Mouse (Mus musculus) hindbrain, embryonic 12.5 days (tissue): ENCODE results near the gene Ms4a7. TPM values are rescaled to one million over a fixed set of nuclear protein-coding genes. Genes with fewer than 3 reads are reported as not detected.
"Not testable (repeated sequence)": the region's sequence is repeated elsewhere in the genome, so short reads cannot be mapped to it uniquely, and the experiment has no call there.

ENCODE experiments used
- ATAC-seq: fragments of 200-750 bp; cut with Nextera tagmentation; 2 replicates; pipeline ENCODE4 v1.8.0; 2017; ENCODE audit warnings: moderate TSS enrichment; ENCODE audit not compliant: low FRiP score
- H3K27ac ChIP-seq: fragments of 300-500 bp; sonication (generic); 2 replicates; pipeline ENCODE4 v1.5.1; 2016; ENCODE audit warnings: mild to moderate bottlenecking
- H3K27me3 ChIP-seq: fragments of 300-500 bp; sonication (generic); 2 replicates; pipeline ENCODE4 v1.6.1; 2016; ENCODE audit warnings: mild to moderate bottlenecking
- H3K36me3 ChIP-seq: fragments of 300-500 bp; sonication (generic); 2 replicates; pipeline ENCODE4 v1.6.1; 2016; ENCODE audit warnings: mild to moderate bottlenecking
- H3K4me1 ChIP-seq: fragments of 300-500 bp; sonication (generic); 2 replicates; pipeline ENCODE4 v1.6.1; 2016
- H3K4me2 ChIP-seq: fragments of 300-500 bp; sonication (generic); replicated peaks from 2 replicates; pipeline ENCODE4 v1.6.1; 2016; ENCODE audit warnings: mild to moderate bottlenecking
- H3K4me3 ChIP-seq: fragments of 300-500 bp; sonication (generic); 2 replicates; pipeline ENCODE4 v1.5.1; 2016; ENCODE audit warnings: mild to moderate bottlenecking
- H3K9ac ChIP-seq: fragments of 300-500 bp; sonication (generic); 2 replicates; pipeline ENCODE4 v1.6.1; 2016; ENCODE audit warnings: mild to moderate bottlenecking, moderate library complexity
- H3K9me3 ChIP-seq: fragments of 300-500 bp; sonication (generic); replicated peaks from 2 replicates; pipeline ENCODE4 v1.6.1; 2016; ENCODE audit warnings: mild to moderate bottlenecking
- WGBS: fragments of 180-500 bp; shearing (Covaris S2); methylation state at CpG from one replicate; pipeline ENCODE4 v1.1.7; 2016; 5-methylcytosine and 5-hydroxymethylcytosine counted together
- polyA plus RNA-seq: library from polyadenylated mRNA; unstranded; fragments of >200 nt; fragmentation: Nextera tagmentation; extraction: Ambion mirVana; gene quantifications from 2 replicates; pipeline ENCODE4 v1.2.1, GENCODE M21; 2016

The Ms4a7 gene
- polyA plus RNA-seq, 1 experiment from 2014 or later: 2.6 TPM

DNA sequence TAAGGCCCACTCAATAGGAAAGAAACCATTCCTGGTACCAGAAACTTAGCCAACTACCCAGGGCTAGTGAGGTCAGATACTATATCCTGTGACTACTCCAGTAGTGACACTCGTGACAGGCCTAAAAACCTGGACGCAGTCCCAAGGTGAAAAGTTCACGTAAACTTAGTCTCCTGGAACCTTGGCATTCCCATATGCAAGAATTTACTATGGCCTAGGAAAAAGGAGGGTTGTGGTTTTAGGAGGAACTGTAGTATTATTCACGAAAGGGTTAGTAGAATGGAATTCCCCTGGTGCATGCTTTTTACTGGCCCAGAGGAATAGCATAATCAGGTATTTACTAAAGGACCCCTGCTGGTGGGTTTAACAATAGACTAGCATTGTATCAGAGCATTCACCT is 19.2 kb downstream of the Ms4a7 start:
- Histone ChIP-seq H3K27ac (no peak overlapping the region), H3K4me2 (no peak overlapping the region), H3K9ac (no peak overlapping the region), H3K4me1 (no peaks in the 10 kb centered on the region), H3K27me3 (no peaks in the 10 kb centered on the region), H3K36me3 (no peaks in the 10 kb centered on the region), H3K4me3 (no peak overlapping the region), H3K9me3 (no peaks in the 10 kb centered on the region)
- ATAC-seq: no peak
- WGBS: 85% methylated on average over 4 of the region's 4 CpGs

DNA sequence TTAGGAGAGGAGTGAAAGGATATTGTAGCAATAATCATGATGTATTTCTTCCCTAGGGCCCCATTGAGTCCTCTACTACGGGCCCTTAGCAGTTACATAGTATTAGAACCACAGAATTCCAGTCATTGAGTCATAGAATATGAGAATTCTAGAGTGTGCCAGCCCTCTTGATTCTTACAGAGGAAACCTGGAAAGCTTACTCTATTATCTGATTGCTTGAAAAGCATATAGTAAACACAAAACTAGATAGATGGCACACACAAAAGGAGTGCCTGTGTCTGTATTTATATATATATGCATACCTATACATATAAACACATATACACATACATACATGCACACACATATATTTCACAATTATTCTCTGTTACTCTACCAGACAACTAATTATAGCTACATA is 21.6 kb downstream of the Ms4a7 start, which contains the start of gene Ms4a14:
Gene Ms4a14 (minus strand): TSS at position 101 of the 400 bp plus-strand sequence.
- no peak within 1 kb of the TSS for H3K9ac ChIP-seq
- ATAC-seq: no peak
- no peaks in the 10 kb centered on the region for H3K9me3 ChIP-seq
- H3K36me3 ChIP-seq: no peaks in the 10 kb centered on the region
- H3K27me3 ChIP-seq: no peaks in the 10 kb centered on the region
- H3K27ac ChIP-seq: no peak within 1 kb of the TSS
- no peak within 1 kb of the TSS for H3K4me3 ChIP-seq
- 78% methylated on average over 1 of the region's 1 CpGs for WGBS
- no peak within 1 kb of the TSS for H3K4me2 ChIP-seq
- H3K4me1 ChIP-seq: no peaks in the 10 kb centered on the region

DNA sequence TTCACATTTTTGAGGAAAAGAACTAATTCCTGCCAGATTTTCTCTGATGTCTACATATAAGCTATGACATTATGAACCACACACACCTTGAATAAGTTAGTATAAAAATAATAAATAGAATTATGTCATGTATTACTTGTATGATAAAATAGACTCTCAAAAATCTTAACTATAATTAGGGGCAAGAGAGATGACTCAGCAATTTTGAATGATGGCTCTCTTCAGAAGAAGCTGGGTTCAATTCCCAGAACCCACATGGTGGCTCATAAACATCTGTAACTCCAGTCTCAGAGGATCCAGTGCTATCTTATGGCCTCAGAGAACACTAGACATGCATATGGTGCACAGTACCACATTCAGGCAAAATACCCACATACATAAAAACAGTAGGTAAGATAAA is 27.1 kb downstream of the Ms4a7 start:
- Histone ChIP-seq H3K27ac (no peak overlapping the region), H3K4me1 (no peaks in the 10 kb centered on the region), H3K36me3 (no peaks in the 10 kb centered on the region), H3K4me3 (no peak overlapping the region), H3K9ac (no peak overlapping the region), H3K27me3 (no peaks in the 10 kb centered on the region), H3K4me2 (no peak overlapping the region), H3K9me3 (no peaks in the 10 kb centered on the region)
- ATAC-seq: no peak

DNA sequence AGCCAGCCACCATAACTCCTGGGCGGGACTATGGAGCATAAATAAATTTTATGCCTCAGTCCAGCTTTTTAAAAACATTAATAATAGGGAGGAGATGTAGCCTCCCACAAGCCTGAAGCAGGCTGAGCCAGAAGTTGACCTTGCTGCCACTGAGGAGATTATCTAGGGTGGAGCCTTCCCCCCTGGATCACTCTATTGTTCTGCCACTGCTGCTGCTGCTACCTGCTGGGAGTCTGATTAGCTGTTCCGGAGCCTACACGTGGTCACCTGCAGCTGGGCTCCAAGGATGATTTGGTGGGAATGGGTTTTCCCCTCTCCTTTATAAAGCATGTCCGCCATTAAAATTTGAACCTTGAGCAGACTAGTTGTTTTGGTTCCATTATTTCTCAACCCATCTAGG is 36.4 kb downstream of the Ms4a7 start:
- 40% methylated on average over 4 of the region's 4 CpGs for WGBS
- not testable (repeated sequence) for H3K4me1 ChIP-seq, H3K36me3 ChIP-seq, H3K4me2 ChIP-seq, H3K9ac ChIP-seq, H3K4me3 ChIP-seq, H3K27me3 ChIP-seq, H3K9me3 ChIP-seq, ATAC-seq, H3K27ac ChIP-seq

DNA sequence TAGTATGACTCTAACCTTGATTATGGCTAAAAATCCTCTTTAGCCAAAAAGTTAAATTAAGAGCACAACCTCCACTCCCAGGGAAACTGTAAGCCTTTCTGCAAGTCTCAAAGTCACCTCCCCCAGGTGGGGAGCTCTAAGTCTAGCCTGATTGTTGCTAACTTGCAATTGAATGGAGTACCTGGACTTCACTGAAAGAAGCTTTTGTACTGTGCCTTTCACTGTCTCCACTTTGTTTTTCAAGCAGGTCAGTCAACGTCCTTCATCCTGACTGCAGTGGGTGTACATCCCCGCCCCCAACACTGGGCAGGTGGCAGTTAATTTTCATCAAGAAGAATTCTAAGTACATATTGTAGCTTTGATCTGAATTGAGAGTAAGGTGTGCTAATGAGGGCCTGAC is 37.0 kb downstream of the Ms4a7 start:
- Histone ChIP-seq H3K36me3 (no peaks in the 10 kb centered on the region), H3K9me3 (no peaks in the 10 kb centered on the region), H3K4me2 (no peak overlapping the region), H3K27me3 (no peaks in the 10 kb centered on the region), H3K27ac (no peak overlapping the region), H3K9ac (no peak overlapping the region), H3K4me3 (no peak overlapping the region), H3K4me1 (no peaks in the 10 kb centered on the region)
- 39% methylated on average over 2 of the region's 2 CpGs for WGBS
- ATAC-seq: no peak

DNA sequence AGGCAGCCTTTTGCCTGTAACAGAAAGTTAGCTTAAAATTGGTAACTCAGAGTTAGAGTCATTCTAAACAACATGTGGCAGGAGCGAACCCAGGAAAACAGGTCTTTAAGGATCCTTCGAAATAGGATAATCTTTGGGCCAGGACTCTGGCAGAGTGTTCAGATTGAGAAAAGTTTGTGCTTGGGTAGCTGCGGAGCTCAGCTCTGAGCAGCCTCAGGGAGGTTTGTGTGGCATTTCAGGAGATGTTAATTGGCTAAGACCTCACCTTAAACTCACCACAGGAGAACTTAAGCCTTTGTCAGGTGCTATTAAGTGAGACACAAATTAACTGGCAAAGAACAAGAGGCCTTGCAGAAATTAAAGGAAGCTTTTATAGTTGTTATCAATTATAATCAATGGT is 42.3 kb downstream of the Ms4a7 start:
- Histone ChIP-seq H3K4me2 (peak overlapping the region; percentile 50), H3K4me3 (peak overlapping the region; percentile 29; the same call in 1 of the 2 replicates)
- H3K4me1 ChIP-seq, H3K36me3 ChIP-seq, H3K27ac ChIP-seq, H3K9ac ChIP-seq, H3K27me3 ChIP-seq, ATAC-seq, H3K9me3 ChIP-seq: not testable (repeated sequence)
- 11% methylated on average over 3 of the region's 3 CpGs for WGBS

DNA sequence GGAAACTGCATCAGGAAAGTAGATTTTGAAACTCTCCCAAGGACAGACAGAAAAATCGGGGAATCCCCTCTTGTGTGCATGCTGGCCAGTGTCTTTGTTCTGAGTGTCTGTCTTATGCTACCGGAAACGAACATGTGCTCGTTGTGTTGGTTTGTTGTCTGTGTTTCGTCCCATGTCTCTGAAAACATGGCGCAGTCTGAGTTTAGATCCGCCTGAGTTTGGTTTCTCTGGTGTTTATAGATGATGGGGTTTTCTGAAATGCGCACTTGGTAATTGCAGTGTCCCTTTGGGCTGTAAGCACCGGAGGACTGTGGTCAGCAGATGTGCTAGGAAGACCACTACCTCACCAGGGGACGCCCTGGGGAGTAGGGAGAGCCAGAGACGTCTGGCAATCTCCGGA is 43.0 kb downstream of the Ms4a7 start:
- ATAC-seq: no peak
- H3K36me3 ChIP-seq: no peaks in the 10 kb centered on the region
- no peaks in the 10 kb centered on the region for H3K9me3 ChIP-seq
- peak overlapping the region; percentile 29 for H3K4me3 ChIP-seq
- H3K4me1 ChIP-seq: no peaks in the 10 kb centered on the region
- 10% methylated on average over 12 of the region's 12 CpGs for WGBS
- H3K27ac ChIP-seq: no peak overlapping the region
- H3K4me2 ChIP-seq: peak overlapping the region; percentile 50
- H3K27me3 ChIP-seq: no peaks in the 10 kb centered on the region
- H3K9ac ChIP-seq: peak overlapping the region; percentile 53; the same call in 1 of the 2 replicates

DNA sequence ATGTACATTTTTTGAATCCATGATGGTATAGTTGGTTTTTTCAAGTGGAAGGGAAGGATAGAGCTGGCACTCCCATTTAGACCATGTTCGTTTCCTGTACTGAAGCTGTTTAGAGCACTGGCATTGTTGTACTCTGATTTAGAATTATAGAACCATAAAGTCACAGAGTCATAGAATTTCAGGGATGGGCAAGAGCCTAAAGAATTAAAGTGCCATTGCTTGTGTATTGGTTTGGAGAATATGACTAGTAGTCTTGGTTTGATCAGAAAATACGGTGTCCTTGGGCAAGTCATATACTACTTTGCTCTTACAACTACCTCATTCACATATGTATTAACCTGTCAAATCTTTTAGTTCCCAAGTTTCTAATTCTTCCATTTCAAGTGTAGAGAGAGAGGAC is 52.2 kb downstream of the Ms4a7 start, which contains the start of gene Ms4a5:
Gene Ms4a5 (minus strand): TSS at position 101 of the 400 bp plus-strand sequence.
- no peak within 1 kb of the TSS for H3K4me2 ChIP-seq
- no peak within 1 kb of the TSS for H3K4me3 ChIP-seq
- H3K27me3 ChIP-seq: no peaks in the 10 kb centered on the region
- H3K9me3 ChIP-seq: no peaks in the 10 kb centered on the region
- no peak within 1 kb of the TSS for H3K27ac ChIP-seq
- 84% methylated on average over 2 of the region's 2 CpGs for WGBS
- H3K36me3 ChIP-seq: no peaks in the 10 kb centered on the region
- ATAC-seq: no peak
- no peak within 1 kb of the TSS for H3K9ac ChIP-seq
- no peaks in the 10 kb centered on the region for H3K4me1 ChIP-seq

DNA sequence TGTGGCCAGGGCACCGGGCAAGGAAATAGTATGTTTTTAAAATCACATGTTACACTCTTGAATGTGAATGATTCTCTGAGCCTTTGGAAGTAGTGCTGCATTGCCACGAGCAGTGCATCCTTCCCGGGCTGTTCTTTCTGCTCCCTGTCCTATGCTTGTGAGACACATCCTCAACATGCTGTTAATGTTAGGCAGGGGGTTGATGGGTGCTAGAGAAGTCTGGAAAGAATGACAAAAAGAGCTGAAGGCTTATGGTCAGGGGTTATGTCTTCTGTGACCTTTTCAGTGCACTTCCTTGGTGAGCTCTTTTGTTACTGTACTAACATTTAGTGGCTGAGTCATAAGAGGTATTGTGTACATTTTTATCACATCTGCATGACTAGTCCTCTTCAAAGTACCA is 55.7 kb downstream of the Ms4a7 start:
- ATAC-seq: no peak
- Histone ChIP-seq H3K27me3 (no peaks in the 10 kb centered on the region), H3K27ac (no peak overlapping the region), H3K9me3 (no peaks in the 10 kb centered on the region), H3K4me1 (no peaks in the 10 kb centered on the region), H3K9ac (no peak overlapping the region), H3K4me3 (no peak overlapping the region), H3K4me2 (no peak overlapping the region), H3K36me3 (no peaks in the 10 kb centered on the region)
- WGBS: 91% methylated on average over 3 of the region's 3 CpGs

DNA sequence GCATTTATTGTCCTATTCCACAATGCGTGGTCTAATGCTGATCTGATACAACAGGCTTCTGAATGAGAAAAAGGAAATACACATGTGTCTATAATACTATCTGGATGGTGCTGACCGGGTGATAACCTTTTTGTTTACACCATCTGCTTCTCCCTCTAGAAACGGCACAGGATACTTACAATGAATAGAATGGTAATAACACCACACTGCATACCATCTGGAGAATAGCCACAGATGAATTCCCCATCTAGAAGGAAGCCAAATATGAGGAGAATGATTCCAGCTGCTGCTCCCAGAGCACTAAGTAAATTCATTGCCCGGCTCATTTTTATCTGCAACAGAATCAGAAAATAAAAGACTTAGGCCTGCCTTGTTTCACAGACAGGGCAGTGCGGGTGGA is 59.5 kb downstream of the Ms4a7 start:
- Histone ChIP-seq H3K27ac (no peak overlapping the region), H3K4me2 (no peak overlapping the region), H3K9me3 (no peaks in the 10 kb centered on the region), H3K9ac (no peak overlapping the region), H3K4me1 (no peaks in the 10 kb centered on the region), H3K4me3 (no peak overlapping the region), H3K36me3 (no peaks in the 10 kb centered on the region), H3K27me3 (no peaks in the 10 kb centered on the region)
- WGBS: 78% methylated on average over 5 of the region's 5 CpGs
- no peak for ATAC-seq

Other genes with a start within 250 kb of the Ms4a7 start
- gene 1700017D01Rik, start 205.3 kb downstream of the Ms4a7 start, polyA plus RNA-seq: not detected in 2 replicates
- not detected in 2 replicates for gene 1700025F22Rik, start 170.8 kb downstream of the Ms4a7 start, polyA plus RNA-seq
- not detected in 2 replicates for gene Ms4a13, start 139.4 kb downstream of the Ms4a7 start, polyA plus RNA-seq
- gene Ms4a12, start 103.7 kb downstream of the Ms4a7 start, polyA plus RNA-seq: not detected in 2 replicates
- gene Ms4a1, start 69.9 kb downstream of the Ms4a7 start, polyA plus RNA-seq: not detected in 2 replicates
- gene Ms4a5, start 52.3 kb downstream of the Ms4a7 start, polyA plus RNA-seq: not detected in 2 replicates
- gene Ms4a14, start 21.7 kb downstream of the Ms4a7 start, polyA plus RNA-seq: not detected in 2 replicates
- gene Ms4a4a, start 39.4 kb upstream of the Ms4a7 start, polyA plus RNA-seq: 3.5 and 4.0 TPM in 2 replicates
- 0.26 TPM in 1 of 2 replicates, not detected in the other for gene Ms4a4c, start 68.6 kb upstream of the Ms4a7 start, polyA plus RNA-seq
- gene Ms4a4b, start 107.4 kb upstream of the Ms4a7 start, polyA plus RNA-seq: not detected in 2 replicates
- gene Ms4a6c, start 133.2 kb upstream of the Ms4a7 start, polyA plus RNA-seq: 1.8 and 2.6 TPM in 2 replicates
- not detected in 2 replicates for gene Gm8369, start 149.8 kb upstream of the Ms4a7 start, polyA plus RNA-seq
- gene Ms4a6b, start 180.4 kb upstream of the Ms4a7 start, polyA plus RNA-seq: 4.2 and 4.6 TPM in 2 replicates
- gene Ms4a4d, start 200.7 kb upstream of the Ms4a7 start, polyA plus RNA-seq: 0.16 TPM in 1 of 2 replicates, not detected in the other